Mouse (Mus musculus): ENCODE data around the gene Aggf1.
"Not testable (repeated sequence)": the region's sequence is repeated elsewhere in the genome, so short reads cannot be mapped to it uniquely, and the experiment has no call there.

Gene Aggf1

DNA sequence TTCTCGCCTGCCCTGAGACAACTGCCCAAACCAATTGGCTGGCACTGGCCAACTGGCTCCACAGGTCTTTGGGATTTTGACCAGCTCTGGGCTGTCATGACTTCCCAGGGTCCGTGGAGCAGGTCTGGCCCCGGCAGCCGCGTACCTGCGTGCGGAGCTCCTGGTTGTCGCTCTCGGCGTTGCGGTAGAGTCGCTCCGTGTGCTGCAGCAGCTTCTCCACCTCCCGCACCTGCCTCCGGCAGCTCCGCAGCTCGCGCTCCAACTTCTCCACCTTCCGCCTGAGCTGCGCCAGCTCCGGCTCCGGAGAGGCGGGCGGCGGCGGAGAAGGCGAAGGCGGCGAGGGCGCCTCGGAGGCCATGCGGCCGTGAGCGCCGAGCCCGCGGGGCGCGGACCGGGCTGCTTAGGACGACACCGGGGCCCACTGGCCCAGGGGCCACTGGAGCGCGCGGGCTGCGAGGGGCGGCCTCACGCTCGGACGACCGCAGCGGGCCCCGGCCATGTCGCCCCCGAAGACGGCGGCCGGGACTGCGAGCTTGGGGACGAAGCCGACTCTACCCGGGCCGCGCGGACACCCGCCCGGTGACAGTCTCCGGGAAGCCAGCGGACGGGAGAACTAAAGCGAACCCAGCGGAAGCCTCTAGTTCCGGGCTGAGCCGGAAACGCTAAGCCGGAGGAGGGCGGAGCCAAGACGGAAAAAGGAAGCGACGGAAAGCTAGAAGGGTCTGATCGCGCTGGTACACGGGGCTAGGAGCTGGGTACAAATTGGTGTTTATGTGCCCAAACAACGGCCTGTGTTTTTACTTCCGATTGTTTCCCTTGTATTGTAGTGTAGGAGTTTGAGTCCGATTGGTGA is at the start of gene Aggf1:
Gene Aggf1 (minus strand): TSS at position 652 of the 853 bp plus-strand sequence.
- DNase-seq (ENCODE audit: low read depth, low spot score), result peak; percentile 81

DNA sequence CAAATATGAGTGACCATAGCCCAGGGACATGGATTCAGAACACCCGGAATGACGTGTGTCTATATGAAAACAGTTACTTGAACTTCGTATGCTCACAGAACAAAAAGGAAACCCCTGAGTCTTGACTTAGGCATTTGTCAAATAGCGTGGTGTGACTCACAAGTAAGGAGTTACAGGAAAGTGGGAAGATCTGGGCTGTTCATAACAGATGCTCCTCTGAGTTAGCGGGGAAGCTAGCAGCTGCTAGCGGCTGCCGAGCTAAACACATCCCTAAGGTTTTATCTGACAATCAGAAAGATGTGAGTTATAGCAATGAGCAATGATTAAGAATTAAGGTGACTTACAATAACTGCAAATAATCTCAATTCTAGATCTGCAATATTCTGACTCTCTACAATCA is 49.8 kb upstream of the Aggf1 start:
- DNase-seq (ENCODE audit: low read depth, low spot score), result no peak

DNA sequence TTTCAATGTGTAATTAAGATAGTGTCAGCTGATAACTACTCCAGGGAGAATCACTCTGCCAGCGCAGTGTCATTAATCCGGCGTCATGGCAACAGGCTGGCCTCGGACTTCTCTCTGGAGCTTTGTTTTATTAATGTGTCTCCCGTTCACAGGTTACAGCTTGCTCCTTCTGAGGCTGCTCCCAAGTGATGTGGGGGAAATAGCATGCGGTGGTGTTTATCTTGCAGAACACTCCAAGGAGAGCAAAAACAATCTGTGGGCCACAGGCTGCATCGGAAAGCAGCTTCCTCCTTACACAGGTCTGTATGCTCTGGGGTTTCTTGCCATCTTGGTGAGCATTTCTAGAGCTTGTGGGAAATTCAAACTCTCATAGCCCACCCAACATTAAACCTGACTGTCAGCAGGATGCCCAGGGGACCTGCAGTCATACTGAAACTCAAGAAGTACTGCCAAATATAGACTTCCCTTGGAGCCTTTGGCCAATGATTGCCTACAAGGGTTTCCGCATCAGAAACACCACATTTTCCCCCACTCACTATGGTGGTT is 44.1 kb upstream of the Aggf1 start:
- DNase-seq (ENCODE audit: low read depth, low spot score), result no peak

DNA sequence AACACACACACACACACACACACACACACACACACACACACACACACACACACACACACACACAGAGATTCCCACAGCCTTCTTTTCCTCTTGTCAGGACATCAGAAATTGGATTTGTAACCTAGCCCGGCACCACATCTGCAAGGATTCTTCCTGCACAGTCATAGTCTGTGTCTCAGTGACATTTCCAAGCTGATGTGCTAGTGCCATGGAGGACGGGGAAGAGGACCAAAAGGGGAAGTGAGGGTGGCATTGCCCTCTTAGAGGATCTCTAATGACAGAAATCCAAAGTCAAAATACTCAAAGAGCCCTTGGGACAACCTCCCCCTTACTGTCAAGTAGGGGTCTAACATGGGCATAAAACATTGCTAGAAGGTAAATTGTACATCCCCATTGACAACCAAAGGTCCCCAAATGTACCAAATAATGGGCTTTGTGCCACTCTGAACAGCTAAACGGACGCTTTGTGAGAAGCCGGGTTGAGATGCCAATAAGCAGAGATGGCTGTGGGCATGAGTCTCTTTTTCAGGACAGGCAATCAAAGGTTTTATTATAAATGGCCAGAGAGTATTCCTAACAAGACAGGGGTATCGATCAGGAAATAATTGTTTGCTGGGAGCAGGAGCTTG is 43.5 kb upstream of the Aggf1 start:
- no peak for DNase-seq (ENCODE audit: low read depth, low spot score)

DNA sequence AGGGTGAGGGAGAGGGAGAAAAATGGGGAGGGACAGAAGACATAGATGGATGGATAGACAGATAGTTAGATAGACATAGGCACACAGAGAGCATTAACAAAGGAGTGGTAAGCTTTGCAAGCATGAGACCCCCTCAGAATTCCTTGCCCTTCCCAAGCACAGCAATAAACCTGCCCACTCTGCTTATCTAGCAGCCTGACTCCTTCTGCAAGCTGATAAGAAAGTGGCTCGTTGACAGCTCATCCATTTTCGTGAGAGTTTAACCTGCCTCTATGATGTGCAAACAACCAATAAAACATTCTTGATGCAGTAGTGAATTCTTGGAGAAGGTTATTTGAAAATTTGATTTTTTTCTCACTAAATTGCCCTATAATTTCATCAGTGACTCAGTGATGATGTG is 37.1 kb upstream of the Aggf1 start:
- DNase-seq (ENCODE audit: low read depth, low spot score), result no peak

DNA sequence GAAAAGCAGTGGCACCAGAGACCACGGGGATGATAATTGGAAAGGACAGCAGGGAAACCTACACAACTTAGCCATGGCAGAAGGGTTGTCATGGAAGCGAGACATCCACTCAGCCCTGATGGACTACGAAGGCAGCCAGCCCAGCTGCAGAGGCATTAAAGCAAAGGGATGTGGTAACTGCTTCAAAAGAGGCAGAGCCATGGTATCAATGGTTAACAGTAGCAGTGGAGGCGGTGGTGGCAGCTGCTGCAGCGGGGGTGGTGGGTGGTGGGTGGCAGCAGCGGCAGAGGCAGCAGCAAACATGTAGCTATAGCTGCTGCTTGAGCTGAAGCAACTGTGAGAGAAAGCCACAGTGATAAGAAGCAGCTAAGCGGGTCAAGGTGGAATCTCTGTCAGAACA is 18.1 kb upstream of the Aggf1 start:
- DNase-seq (ENCODE audit: low read depth, low spot score), result no peak

DNA sequence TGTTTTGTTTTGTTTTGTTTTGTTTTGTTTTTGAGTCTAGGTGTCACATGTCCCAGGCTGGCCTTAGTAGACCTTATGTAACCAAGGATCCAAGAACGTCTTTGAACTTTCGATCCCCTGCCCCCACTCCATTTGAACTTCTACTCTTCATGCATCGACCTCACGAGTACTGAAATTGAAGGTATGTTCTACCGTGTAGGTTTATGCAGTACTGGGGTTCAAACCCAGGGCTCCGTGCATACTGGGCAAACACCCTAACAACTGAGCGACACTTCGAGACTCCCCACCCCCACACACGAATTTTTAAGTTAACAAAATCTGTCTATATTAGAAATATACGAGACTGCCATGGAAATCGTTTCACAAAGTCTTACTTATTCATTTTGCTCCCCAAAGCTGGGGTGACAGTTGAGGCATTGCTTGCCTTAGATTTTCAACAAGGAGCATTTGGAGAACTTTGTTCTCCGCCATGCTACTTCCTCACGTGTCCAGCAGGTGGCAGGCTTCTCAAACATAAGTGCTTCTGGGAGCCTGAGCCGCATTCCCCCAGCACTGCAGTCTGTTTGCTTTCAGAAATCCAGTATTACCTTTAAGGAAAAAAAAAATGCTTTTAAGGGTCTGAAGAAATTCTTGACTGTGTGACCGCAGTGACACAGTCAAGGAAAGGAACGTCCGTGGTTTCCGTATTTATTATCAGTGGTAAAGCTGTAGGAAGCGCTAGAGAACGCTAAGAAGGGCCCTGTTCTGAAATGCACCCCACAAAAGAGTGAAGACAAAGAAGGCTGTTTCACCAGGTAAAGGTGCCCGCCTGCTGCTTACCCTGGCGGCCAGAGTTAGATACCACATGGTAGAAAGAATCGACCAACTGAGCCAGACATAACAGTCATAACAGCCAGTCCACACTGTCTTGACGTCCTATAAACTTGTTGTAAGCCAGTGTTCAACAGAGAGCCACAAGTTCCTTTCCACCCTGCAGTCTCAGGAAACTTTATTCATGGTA is 15.0 kb upstream of the Aggf1 start:
- peak; percentile 64 for DNase-seq (ENCODE audit: low read depth, low spot score)

DNA sequence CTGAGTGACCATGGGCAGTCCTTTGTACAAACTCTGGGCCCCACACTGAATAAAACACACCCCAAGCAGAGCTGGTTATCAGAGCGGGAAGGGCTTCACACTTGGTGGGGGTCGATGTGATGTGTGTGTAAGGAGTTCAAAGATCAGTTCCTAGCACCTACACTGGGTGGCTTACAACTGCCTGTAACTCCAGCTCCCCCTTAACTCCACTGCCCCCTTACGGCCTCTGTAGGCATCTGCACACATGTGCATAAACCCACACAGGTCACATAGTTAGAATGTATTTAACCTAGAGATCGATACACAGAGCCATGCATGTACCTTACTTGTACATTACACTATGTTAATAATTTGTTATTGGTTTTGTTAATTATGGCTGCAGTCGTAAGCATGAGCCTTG is 13.1 kb upstream of the Aggf1 start:
- no peak for DNase-seq (ENCODE audit: low read depth, low spot score)

DNA sequence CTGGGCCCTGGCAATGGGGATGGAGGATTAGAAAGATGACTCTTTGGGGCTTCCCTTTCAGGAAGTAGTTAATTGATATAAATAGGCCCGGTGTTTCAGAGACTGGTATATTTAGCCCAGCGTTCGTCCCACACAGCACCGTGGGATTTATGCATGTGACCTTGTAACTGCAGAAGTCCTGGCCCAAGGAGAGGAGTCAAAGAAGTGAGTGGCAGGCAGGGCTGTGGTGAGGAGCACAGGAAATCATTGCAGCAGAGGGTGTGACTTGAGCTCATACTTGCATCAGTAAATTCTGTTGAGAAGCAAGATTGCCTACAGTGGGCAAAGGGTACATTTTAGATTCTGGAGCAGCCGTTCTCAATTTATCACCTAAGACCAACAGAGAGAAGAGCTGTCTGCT is 7.3 kb upstream of the Aggf1 start:
- DNase-seq (ENCODE audit: low read depth, low spot score), result peak; percentile 52

DNA sequence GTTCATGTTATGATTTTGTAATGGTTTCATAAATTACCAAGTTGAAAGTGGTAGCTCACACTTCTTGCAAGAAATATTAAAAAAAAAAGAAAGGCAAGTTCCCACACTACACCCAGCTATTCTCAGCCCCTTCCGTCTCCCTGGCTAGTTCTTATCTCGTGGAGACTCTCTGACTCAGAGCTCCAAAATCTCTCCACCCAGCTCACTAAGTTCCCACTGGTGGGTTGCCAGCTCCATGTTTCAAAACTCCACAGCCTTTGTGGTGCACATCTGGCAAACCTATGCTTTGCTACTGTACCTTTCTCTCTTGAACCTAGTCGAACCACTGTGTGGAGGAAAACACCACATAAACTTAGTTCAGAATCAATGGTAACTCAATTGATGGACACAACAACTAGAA is 3.5 kb upstream of the Aggf1 start:
- DNase-seq (ENCODE audit: low read depth, low spot score), result no peak

DNA sequence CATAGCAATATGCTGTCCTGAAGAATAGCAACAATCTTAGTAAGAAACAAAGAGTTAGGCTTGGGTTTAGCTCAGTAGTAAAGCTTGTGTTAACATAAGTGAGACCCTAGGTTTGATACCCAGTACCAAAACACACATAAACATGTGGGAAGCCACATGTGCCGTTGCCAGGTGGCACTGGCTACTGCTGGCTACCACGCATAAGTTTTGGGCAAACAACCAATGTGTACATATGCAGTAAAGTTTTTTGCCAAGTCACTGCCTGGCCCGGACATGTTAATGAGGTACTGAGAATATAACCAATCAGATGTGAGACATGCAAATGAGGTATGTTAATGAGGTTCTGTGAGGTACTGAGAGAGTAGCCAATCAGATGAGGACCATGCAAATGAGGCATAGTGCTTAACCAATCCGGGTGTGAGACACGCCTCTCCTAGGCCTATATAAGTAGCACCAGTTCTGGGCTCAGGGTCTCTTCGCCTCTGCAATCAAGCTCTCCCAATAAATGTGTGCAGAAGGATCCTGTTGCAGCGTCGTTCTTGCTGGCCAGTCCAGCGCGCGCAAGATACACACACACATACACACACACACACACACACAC is 1.6 kb upstream of the Aggf1 start:
- DNase-seq (ENCODE audit: low read depth, low spot score), result not testable (repeated sequence)

DNA sequence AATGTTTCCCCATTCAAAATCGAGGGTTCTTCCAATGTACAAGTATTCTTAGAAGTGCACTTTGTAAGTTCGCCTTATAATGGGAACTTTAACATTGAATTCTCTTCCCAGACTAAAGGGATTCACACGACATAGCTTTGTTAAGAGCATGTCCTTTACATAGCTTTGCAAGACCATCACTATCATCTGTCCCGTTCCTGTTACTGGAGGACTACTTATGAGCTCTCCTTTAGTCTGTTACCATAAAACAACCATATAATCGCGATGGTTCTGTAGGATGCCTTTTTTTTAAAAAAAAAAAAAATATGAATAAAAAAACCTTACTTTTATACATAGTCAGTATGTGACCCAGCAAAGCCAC is 382 bp upstream of the Aggf1 start:
- DNase-seq (ENCODE audit: low read depth, low spot score), result no peak

DNA sequence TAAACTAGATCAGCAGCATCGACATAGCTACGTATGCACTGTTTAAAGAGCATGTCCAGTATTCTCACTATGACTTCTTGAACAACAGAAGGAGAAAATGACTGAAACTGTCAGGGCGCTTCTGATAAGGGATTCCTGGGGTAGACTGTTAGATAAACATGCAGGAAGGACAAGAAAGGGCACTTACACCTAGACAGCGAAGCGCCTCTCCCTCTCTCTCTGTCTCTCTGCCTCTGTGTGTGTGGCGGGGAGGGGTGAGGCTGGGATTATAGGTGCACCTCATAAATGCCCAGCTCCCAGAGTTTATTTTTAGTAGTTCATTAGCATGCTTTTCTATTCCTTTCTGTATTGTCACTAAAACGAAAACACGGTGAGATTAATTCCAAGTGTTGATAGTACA is 8.8 kb downstream of the Aggf1 start:
- DNase-seq (ENCODE audit: low read depth, low spot score), result no peak

DNA sequence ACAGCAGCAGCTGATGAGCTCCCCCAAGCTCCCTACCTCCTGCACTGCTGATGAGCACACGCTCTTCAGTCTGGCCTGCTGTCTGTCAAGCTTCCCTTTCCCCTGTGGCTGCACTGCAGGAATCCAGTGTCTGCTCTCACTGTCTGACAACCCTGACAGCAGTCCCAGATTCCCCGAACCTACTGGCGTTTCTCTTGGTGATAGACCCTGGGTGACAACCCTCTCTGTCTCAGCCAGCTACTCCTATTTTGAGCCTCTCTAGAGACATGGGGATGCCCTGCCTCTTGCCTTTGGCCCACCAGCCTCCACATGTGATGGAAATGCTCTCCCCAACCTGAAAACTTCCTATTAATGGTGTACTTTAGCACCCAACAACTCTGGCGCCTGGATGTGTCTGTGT is 11.7 kb downstream of the Aggf1 start:
- no peak for DNase-seq (ENCODE audit: low read depth, low spot score)

DNA sequence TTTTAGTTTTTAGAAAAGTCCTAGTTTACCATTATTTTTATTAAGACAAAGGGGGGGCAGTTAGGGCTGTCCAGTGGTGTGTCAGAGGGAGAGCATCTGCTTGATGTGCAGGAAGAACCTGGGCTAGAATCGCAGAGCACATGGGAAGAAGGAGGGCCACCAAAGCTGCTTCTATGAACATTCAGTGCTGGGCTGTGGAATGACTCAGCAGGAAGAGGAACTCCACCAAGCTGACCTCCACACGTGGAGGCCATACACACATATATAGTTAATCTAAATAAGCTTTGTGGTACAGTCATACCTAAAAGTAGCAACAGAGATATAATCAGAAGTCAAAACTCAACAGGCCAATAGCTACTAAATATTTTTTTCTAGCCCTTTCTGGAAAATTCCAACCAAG is 16.9 kb downstream of the Aggf1 start:
- DNase-seq (ENCODE audit: low read depth, low spot score), result no peak

DNA sequence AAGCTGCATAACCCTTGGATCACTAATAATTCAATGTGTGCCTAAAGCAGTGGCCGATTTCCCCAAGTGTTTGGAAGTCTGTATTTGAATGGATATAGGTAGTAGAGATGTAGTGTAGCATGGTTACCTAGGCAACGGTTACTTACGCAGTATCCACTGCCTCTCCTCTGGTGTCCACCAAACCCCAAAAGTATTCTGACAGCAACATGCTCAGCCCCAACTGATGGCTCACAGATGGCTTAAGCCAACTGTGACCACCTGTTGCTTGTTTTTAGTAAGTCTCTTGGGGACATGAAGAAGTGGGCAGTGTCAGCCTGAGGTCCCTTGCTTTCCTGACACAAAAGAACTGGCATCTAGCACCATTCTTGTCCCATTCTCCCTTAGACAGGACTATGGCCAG is 26.7 kb downstream of the Aggf1 start:
- no peak for DNase-seq (ENCODE audit: low read depth, low spot score)

DNA sequence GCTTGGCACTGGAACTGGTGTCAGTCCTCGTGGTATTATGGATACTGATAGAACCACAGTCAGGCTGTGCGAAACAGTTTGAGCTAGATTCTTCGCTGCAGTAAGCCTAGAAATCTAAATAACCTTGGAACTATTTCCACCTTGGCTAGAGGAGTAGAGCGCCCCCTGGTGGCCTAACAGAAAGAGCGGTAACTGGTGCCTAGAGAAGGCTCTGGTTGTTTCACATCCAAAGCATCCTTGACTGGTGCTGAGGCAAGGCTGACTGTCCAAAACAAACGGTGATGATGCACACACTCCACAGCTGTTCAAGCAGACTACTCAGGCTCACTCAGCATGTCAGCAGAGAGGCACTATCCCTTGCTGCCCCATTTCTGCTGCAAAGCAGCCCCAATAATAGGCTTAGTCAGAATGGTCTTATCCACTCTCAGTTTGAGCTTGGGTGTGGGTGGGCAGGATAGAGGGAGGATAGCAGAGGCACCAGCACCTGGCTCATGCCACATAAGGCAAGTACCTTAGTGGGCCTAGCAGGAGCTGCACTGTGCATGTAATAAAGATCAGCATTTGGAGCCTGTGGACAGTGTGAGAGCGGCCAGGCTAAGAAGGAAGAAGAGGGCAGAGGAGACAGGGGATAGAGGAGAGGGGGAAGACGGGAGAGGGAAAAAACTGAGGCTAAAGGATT is 28.0 kb downstream of the Aggf1 start:
- peak; percentile 47 for DNase-seq (ENCODE audit: low read depth, low spot score)

DNA sequence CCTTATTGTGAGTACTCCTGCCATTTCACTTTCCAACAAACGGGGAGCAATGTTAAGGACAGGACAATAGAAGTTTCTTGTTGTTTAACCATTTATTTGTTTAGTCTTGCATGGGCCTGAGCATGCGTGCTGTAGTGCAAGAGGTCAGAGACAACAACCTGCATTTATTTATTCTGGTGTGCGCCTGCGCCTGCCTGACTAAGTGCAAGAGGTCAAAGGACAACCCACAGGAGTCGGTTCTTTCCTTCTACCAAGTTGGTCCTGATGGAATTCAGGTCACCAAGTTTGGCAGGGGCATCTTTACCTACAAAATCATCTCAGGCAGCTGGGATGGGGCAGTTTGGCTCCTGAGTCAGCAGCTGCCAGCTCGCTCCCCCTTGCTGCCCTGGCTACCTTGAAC is 29.3 kb downstream of the Aggf1 start:
- DNase-seq (ENCODE audit: low read depth, low spot score), result no peak

DNA sequence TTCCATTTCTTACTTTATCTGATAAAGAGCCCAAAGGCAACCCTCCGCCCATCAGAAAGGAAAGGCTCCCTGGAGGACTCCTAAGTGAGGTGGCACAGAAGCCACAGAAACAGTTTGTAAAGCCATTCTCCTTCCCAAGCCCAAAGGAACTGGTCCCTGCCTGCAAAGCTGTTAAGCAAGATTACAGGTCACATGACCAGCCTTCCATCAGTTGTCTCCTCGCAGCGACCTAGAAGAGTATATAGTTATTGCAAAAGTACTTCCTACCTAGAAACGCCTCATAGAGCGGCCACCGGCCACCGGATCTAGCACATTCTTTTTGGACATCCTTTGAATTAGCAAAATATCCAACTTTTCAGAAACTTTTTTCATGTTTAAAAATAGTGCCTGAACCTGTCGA is 31.7 kb downstream of the Aggf1 start:
- no peak for DNase-seq (ENCODE audit: low read depth, low spot score)

DNA sequence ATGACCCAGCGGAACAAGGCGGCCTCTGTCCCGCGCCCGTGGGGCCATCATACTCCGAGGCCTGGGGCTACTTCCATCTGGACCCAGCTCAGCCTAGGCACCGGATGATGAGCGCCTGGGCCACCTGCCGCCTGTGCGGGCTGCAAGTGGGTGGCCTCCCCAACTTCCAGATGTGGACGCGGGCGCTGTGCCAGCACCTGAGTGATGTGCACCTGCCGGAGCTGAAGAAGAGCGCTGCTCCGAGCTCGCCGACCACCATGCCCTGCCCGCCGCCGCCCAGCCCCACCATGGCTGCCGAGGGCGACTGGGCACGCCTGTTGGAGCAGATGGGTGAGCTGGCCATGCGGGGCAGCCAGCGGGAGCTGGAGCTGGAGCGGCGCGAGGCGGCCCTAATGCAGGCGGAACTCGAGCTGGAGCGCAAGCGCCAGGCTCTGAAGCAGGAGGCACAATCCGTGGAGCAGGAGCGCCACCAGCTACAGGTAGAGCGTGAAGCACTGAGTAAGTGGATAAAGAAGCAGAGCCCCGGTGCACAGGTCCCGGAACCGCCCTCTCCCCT is 39.0 kb downstream of the Aggf1 start:
- DNase-seq (ENCODE audit: low read depth, low spot score), result no peak

Measured in skeletal muscle tissue, adult 2 months (tissue).